Mouse (Mus musculus) c-Kit-positive CD71-positive TER-119-positive erythroid progenitor cells, embryonic 14.5 days (primary cell): Measurements from ENCODE around the gene Mageb2.
"Not testable (repeated sequence)": the region's sequence is repeated elsewhere in the genome, so short reads cannot be mapped to it uniquely, and the experiment has no call there.

Source experiments
- DNase-seq: peaks from one replicate; pipeline ENCODE4 v3.0.0-alpha.2; 2013; ENCODE audit warnings: low spot score

Gene Mageb2

DNA sequence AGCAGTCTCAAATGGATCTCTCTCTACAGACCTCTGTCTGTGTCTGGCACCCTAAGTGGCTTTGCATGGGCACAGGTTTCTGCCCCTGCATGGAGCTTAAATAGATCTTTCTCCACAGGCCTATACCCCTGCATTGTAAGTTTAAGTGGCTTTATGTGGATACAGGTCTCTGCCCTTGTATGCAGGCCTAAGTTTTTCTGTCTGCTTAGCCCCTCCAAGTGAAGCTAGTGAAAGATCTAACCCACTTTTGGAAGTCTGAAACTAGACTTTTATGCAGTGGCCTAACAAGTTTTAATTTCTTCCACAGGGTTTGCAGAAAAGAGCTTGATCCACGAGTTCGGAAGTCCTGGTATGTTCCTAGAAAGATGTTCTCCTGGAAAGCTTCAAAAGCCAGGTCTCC lies at the start of gene Mageb2:
TSS of gene Mageb2 (plus strand) at position 301 of the 400 bp plus-strand sequence.
- DNase-seq = not testable (repeated sequence)

DNA sequence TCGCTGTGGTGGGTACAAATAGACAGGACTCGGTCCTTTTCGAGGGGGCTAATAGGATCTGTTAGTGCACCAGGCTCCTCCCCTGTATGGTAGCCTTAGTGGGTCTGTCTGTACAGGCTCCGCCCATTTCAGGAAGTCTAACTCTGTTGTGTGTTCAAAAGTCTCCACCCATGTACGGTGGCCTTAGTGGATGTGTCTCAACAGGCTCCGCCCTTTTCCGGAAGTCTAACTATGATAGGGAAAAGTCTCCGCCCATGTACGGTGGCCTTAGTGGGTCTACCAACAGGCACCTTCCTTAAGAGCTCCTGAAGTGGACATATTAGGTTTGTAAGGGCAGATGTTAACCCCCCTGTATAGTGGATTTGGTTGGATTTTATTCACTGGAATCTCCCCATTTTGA lies 18.2 kb upstream of the Mageb2 start:
- not testable (repeated sequence) for DNase-seq
